Mouse (Mus musculus) C2C12 (cell line): ENCODE results near the gene Nde1.

ENCODE experiments used
- CEBPB ChIP-seq: IDR thresholded peaks from one replicate; pipeline ENCODE4 v1.6.1; 2011; ENCODE audit warnings: low read depth, mild to moderate bottlenecking, control low read depth, moderate library complexity
- CTCF ChIP-seq: IDR thresholded peaks from one replicate; pipeline ENCODE4 v1.5.1; 2011; ENCODE audit not compliant: control insufficient read depth, insufficient read depth, insufficient read length
- MYOG ChIP-seq: IDR thresholded peaks from one replicate; pipeline ENCODE4 v1.6.1; 2011; ENCODE audit not compliant: control insufficient read depth, insufficient read length; ENCODE audit errors: extremely low read depth
- USF1 ChIP-seq: IDR thresholded peaks from one replicate; pipeline ENCODE4 v1.6.1; 2011; ENCODE audit warnings: low read depth, mild to moderate bottlenecking, control low read depth, moderate library complexity

- no peak for TF ChIP-seq USF1
- no peak for TF ChIP-seq CTCF
- TF ChIP-seq MYOG, result no peak
- no peak for TF ChIP-seq CEBPB
Measured at GRCm38 (mm10) chr16:14123901-14124300, 39.2 kb upstream of the Nde1 start.
